Mouse (Mus musculus): ENCODE data around the gene Exoc3l4. TPM values are rescaled to one million over a fixed set of nuclear protein-coding genes. Genes with fewer than 3 reads are reported as not detected.

Gene Exoc3l4
- 10.8 and 10.9 TPM in 2 replicates for polyA plus RNA-seq (2014; fragmentation: Nextera tagmentation; extraction: Ambion mirVana)

DNA sequence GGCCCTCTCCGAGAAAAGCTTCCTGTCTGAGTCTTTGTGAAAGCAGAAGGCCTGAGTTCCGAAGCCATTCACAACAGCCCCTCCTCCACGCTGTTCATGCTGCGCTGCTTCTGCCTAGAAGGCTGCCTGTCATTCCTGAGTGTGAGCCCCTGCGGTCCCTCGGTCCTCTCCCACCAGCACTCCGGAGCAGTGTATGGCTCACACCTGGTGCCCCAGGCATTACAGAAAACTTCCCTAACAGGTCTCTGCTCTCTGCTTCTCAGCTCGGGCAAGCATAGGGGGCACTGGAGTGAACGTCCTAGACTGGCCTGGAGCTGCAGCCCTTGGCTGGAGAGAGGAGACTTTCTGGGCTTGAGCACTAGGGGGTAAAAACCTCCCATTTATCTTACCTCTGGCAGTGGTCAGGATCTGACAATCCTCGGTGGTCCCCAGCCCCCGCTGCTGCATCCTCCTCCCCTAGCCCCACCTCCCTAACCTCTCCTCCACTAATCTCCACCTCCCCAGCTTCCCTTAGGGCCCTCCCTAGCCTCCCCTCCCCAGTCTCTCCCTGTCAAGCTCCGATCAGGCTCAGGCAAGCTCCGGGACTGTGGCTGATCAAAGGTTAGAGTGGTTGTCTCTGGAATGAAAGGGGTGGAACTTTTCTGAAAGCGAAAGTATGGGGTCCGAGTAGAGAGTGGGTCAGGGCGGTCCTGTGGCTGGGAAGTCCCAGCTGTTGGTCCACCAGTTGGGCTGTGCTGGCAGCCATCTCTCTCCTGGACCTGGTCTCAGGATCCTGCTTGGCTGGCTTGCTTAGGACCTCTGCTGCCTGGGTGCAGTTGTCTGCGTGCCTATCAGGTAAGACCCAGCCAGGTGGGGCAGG lies at the start of gene Exoc3l4:
Exoc3l4 (plus strand) TSS at position 97 of the 859 bp plus-strand sequence.
- 3% methylated on average over 17 of the region's 17 CpGs for WGBS
- ATAC-seq (ENCODE audit: low FRiP score, low TSS enrichment) = peak; percentile 66
- peaks cover 26% of the 10 kb centered on the region for H3K4me1 ChIP-seq (ENCODE audit: control insufficient read depth, insufficient read depth, low read length)
- peak within 1 kb of the TSS; percentile 48; the same call in 1 of the 2 replicates for H3K27ac ChIP-seq (ENCODE audit: low read depth, low read length)
- peak within 1 kb of the TSS; percentile 29 for H3K4me3 ChIP-seq (ENCODE audit: low read length)
- H3K4me2 ChIP-seq (replicated peaks; ENCODE audit: low read depth, low read length) = peak within 1 kb of the TSS; percentile 50
- H3K27me3 ChIP-seq (ENCODE audit: control insufficient read depth, insufficient read depth, low read length) = peaks cover 14% of the 10 kb centered on the region
- no peaks in the 10 kb centered on the region for H3K36me3 ChIP-seq (ENCODE audit: control insufficient read depth, insufficient read depth, low read length)
- H3K9ac ChIP-seq (ENCODE audit: low read depth, low read length) = peak within 1 kb of the TSS; percentile 0; the same call in 1 of the 2 replicates
- no peaks in the 10 kb centered on the region for H3K9me3 ChIP-seq (ENCODE audit: control insufficient read depth, low read length)

DNA sequence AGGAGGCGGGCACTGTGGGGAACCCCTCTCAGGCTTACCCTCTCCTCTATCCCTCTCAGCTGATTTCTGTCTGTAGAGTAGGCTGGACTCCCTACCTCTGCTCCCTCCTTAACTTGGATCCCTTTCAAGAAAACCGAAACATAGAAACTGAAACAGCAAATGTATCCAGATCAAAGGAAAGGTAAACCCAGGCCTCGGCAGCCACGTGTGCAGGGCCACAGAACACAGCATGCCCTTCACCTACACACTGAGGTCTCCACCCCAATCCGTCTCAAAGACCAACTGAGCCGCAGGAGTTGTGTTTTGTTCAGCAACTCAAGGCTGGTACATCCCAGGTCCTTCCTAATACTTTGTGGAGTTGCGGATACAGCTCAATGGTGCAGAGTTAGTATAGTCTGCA lies 49.8 kb upstream of the Exoc3l4 start:
- Histone ChIP-seq H3K4me1 (ENCODE audit: control insufficient read depth, insufficient read depth, low read length) (peaks cover 29% of the 10 kb centered on the region), H3K9me3 (ENCODE audit: control insufficient read depth, low read length) (no peaks in the 10 kb centered on the region), H3K9ac (ENCODE audit: low read depth, low read length) (no peak overlapping the region), H3K4me2 (replicated peaks; ENCODE audit: low read depth, low read length) (no peak overlapping the region), H3K27ac (ENCODE audit: low read depth, low read length) (no peak overlapping the region), H3K36me3 (ENCODE audit: control insufficient read depth, insufficient read depth, low read length) (no peaks in the 10 kb centered on the region), H3K4me3 (ENCODE audit: low read length) (no peak overlapping the region), H3K27me3 (ENCODE audit: control insufficient read depth, insufficient read depth, low read length) (no peaks in the 10 kb centered on the region)
- no peak for ATAC-seq (ENCODE audit: low FRiP score, low TSS enrichment)
- WGBS = 79% methylated on average over 7 of the region's 7 CpGs

DNA sequence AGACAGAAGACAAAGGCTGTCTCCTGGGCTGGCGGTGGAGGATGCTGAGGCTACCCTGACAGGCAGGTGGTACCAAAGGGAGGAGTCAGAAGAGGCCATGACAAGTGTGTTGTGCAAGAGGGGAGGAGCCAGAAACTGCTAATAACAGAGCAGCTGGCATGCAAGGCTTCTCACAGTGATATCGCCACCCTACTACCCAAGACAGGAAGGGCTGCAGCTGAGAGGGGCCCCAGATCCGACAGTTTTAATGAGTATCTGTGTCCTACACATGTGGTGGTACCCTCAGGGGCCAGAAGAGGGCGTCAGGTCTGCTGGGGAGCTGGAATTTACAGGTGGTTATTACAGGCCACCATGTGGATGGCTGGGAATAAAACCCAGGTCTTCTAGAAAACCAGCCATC lies 46.6 kb upstream of the Exoc3l4 start:
- Histone ChIP-seq H3K9ac (ENCODE audit: low read depth, low read length) (no peak overlapping the region), H3K4me1 (ENCODE audit: control insufficient read depth, insufficient read depth, low read length) (peaks cover 25% of the 10 kb centered on the region), H3K27ac (ENCODE audit: low read depth, low read length) (no peak overlapping the region), H3K9me3 (ENCODE audit: control insufficient read depth, low read length) (no peaks in the 10 kb centered on the region), H3K4me2 (replicated peaks; ENCODE audit: low read depth, low read length) (no peak overlapping the region), H3K36me3 (ENCODE audit: control insufficient read depth, insufficient read depth, low read length) (no peaks in the 10 kb centered on the region), H3K27me3 (ENCODE audit: control insufficient read depth, insufficient read depth, low read length) (no peaks in the 10 kb centered on the region), H3K4me3 (ENCODE audit: low read length) (no peak overlapping the region)
- 62% methylated on average over 4 of the region's 4 CpGs for WGBS
- ATAC-seq (ENCODE audit: low FRiP score, low TSS enrichment) = no peak

DNA sequence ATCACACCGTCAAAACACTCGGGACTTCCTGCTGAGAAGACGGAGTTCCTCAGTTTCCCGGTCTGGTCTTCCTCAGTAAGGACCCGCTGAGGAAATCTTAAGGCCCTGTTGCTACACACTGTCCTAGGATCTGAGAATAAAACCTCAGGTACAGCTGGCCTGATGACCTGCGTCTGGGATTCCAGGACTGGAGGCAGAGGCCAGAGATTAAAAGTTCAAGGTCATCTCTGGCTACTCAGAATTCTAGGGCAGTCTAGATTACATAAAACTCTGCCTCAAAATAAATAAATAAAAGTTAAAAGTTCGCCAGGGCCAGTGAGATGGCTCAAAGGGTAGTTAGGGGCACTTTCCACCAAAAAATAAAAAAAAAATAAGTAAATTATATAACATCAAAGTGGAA lies 44.9 kb upstream of the Exoc3l4 start:
- no peaks in the 10 kb centered on the region for H3K27me3 ChIP-seq (ENCODE audit: control insufficient read depth, insufficient read depth, low read length)
- WGBS = 83% methylated on average over 7 of the region's 7 CpGs
- H3K27ac ChIP-seq (ENCODE audit: low read depth, low read length) = no peak overlapping the region
- H3K4me3 ChIP-seq (ENCODE audit: low read length) = no peak overlapping the region
- peaks cover 36% of the 10 kb centered on the region for H3K4me1 ChIP-seq (ENCODE audit: control insufficient read depth, insufficient read depth, low read length)
- no peaks in the 10 kb centered on the region for H3K9me3 ChIP-seq (ENCODE audit: control insufficient read depth, low read length)
- no peak overlapping the region for H3K9ac ChIP-seq (ENCODE audit: low read depth, low read length)
- H3K4me2 ChIP-seq (replicated peaks; ENCODE audit: low read depth, low read length) = no peak overlapping the region
- ATAC-seq (ENCODE audit: low FRiP score, low TSS enrichment) = no peak
- no peaks in the 10 kb centered on the region for H3K36me3 ChIP-seq (ENCODE audit: control insufficient read depth, insufficient read depth, low read length)

DNA sequence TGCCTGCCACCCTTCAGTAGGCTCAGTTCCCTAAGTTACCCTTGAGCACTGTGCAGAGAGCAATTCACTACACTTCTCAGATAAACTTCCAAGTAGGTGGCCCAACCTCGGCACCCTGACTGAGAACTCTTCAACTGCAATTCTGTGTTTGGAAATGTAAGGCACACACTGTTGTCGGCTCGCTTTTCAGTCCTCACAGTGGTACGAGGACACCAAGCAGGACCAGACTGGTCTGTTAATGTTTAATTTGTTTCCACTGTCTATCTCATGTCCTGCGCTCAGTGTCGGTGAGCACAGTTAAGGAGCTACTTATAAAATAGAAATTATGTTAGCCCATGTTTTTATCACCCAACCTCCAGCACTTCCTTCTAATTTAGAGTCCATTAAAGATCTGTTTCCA lies 43.4 kb upstream of the Exoc3l4 start:
- Histone ChIP-seq H3K27ac (ENCODE audit: low read depth, low read length) (no peak overlapping the region), H3K9me3 (ENCODE audit: control insufficient read depth, low read length) (no peaks in the 10 kb centered on the region), H3K27me3 (ENCODE audit: control insufficient read depth, insufficient read depth, low read length) (no peaks in the 10 kb centered on the region), H3K9ac (ENCODE audit: low read depth, low read length) (no peak overlapping the region), H3K36me3 (ENCODE audit: control insufficient read depth, insufficient read depth, low read length) (no peaks in the 10 kb centered on the region), H3K4me3 (ENCODE audit: low read length) (no peak overlapping the region), H3K4me1 (ENCODE audit: control insufficient read depth, insufficient read depth, low read length) (peaks cover 33% of the 10 kb centered on the region), H3K4me2 (replicated peaks; ENCODE audit: low read depth, low read length) (no peak overlapping the region)
- no peak for ATAC-seq (ENCODE audit: low FRiP score, low TSS enrichment)
- WGBS = 66% methylated on average over 6 of the region's 6 CpGs

DNA sequence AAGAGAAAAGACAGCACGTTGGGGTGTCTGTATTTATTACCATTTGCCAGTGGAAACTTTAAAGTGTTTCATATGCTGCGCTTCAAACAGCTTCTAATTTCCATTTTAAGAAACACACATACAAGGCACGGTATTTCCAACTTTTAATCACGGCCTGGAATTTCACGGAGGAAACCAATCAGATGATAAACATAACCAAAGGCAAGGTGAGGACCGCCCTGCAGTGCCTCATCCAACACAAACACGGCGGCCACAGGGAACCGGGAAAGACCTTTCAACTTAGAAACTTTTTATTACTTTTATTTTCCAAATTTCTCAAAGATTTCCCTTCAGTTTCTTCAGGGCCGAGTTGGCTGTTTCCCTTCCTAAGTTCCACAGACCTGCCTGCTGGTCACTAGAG lies 42.1 kb upstream of the Exoc3l4 start:
- 59% methylated on average over 10 of the region's 10 CpGs for WGBS
- H3K27me3 ChIP-seq (ENCODE audit: control insufficient read depth, insufficient read depth, low read length) = no peaks in the 10 kb centered on the region
- peaks cover 25% of the 10 kb centered on the region for H3K4me1 ChIP-seq (ENCODE audit: control insufficient read depth, insufficient read depth, low read length)
- no peaks in the 10 kb centered on the region for H3K9me3 ChIP-seq (ENCODE audit: control insufficient read depth, low read length)
- peak overlapping the region; percentile 2; the same call in 1 of the 2 replicates for H3K4me3 ChIP-seq (ENCODE audit: low read length)
- H3K36me3 ChIP-seq (ENCODE audit: control insufficient read depth, insufficient read depth, low read length) = no peaks in the 10 kb centered on the region
- H3K9ac ChIP-seq (ENCODE audit: low read depth, low read length) = no peak overlapping the region
- H3K27ac ChIP-seq (ENCODE audit: low read depth, low read length) = no peak overlapping the region
- no peak for ATAC-seq (ENCODE audit: low FRiP score, low TSS enrichment)
- peak overlapping the region; percentile 89 for H3K4me2 ChIP-seq (replicated peaks; ENCODE audit: low read depth, low read length)

DNA sequence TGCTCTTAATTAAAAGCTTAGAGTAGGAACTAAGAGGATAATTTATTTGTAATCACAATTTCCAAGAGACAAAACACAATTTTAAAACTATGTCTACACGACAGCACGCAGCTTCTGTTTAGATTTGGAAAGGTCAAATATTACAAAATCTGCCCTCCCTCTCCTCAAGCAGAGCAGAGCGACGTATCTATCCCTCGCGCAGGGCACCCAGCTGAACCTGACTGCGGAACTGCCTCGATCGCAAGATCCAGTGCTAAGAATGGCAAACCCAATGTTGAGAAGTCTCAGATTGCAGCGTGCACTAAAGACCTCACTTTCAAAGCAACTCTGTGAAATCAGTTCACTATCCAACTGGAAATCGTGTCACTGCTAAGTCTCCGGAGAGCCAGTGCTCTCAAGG lies 41.3 kb upstream of the Exoc3l4 start:
- no peak for ATAC-seq (ENCODE audit: low FRiP score, low TSS enrichment)
- no peak overlapping the region for H3K27ac ChIP-seq (ENCODE audit: low read depth, low read length)
- peak overlapping the region; percentile 94; the same call in 1 of the 2 replicates for H3K9ac ChIP-seq (ENCODE audit: low read depth, low read length)
- H3K36me3 ChIP-seq (ENCODE audit: control insufficient read depth, insufficient read depth, low read length) = no peaks in the 10 kb centered on the region
- no peaks in the 10 kb centered on the region for H3K27me3 ChIP-seq (ENCODE audit: control insufficient read depth, insufficient read depth, low read length)
- H3K4me1 ChIP-seq (ENCODE audit: control insufficient read depth, insufficient read depth, low read length) = peaks cover 25% of the 10 kb centered on the region
- H3K4me2 ChIP-seq (replicated peaks; ENCODE audit: low read depth, low read length) = peak overlapping the region; percentile 89
- no peaks in the 10 kb centered on the region for H3K9me3 ChIP-seq (ENCODE audit: control insufficient read depth, low read length)
- H3K4me3 ChIP-seq (ENCODE audit: low read length) = peak overlapping the region; percentile 100
- WGBS = 45% methylated on average over 12 of the region's 12 CpGs

DNA sequence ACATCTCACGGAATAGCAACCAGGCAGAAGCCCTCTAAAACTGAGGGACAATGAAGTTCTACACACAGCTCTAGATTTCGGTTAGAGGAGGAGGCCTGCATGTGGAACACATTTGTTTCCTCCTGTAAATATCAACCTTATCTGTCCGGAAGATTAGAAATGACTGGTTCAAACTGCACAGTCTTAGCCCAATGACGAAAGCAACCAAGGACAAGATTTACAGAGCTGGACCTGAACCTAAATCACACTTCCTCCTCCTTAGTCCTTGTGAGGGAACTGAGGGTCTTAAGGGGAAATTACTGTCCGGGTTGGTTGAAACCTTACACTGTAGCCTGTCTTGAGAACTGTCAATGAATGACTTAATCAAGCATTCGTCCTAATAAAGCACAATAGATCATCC lies 40.8 kb upstream of the Exoc3l4 start:
- ATAC-seq (ENCODE audit: low FRiP score, low TSS enrichment) = no peak
- Histone ChIP-seq H3K9ac (ENCODE audit: low read depth, low read length) (peak overlapping the region; percentile 94), H3K9me3 (ENCODE audit: control insufficient read depth, low read length) (no peaks in the 10 kb centered on the region), H3K4me1 (ENCODE audit: control insufficient read depth, insufficient read depth, low read length) (peaks cover 25% of the 10 kb centered on the region), H3K27ac (ENCODE audit: low read depth, low read length) (no peak overlapping the region; the same call in 1 of the 2 replicates), H3K4me2 (replicated peaks; ENCODE audit: low read depth, low read length) (peak overlapping the region; percentile 89), H3K27me3 (ENCODE audit: control insufficient read depth, insufficient read depth, low read length) (no peaks in the 10 kb centered on the region), H3K4me3 (ENCODE audit: low read length) (peak overlapping the region; percentile 100), H3K36me3 (ENCODE audit: control insufficient read depth, insufficient read depth, low read length) (no peaks in the 10 kb centered on the region)
- WGBS = 13% methylated on average over 6 of the region's 6 CpGs

DNA sequence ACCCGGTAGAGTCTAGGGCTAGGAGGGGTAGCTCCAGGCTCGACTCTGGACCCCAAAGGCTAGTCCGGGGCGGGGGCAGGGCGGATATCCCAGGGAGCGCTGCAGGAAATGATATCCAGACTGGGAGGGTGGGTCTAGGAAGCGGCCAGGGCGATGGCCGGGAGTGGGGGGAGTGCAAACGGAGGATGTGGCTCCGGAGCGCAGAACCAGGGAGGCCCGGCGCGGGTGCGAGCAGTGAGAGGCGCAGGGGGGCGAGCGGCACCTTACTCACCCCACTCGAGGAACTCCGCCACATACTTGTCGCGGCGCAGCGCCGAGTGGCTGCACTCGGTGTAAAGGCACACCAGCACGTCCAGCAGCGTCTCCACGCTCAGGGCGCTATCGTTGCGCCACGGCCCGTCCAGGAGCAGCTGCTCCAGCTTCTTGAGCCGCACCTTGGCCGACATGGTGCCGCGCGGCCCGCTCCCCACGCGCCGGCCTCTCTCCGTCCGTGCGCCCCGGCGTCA lies 39.9 kb upstream of the Exoc3l4 start:
- Histone ChIP-seq H3K27me3 (ENCODE audit: control insufficient read depth, insufficient read depth, low read length) (no peaks in the 10 kb centered on the region), H3K4me1 (ENCODE audit: control insufficient read depth, insufficient read depth, low read length) (peaks cover 25% of the 10 kb centered on the region), H3K4me2 (replicated peaks; ENCODE audit: low read depth, low read length) (peak overlapping the region; percentile 89), H3K27ac (ENCODE audit: low read depth, low read length) (peak overlapping the region; percentile 92), H3K9ac (ENCODE audit: low read depth, low read length) (peak overlapping the region; percentile 94), H3K9me3 (ENCODE audit: control insufficient read depth, low read length) (no peaks in the 10 kb centered on the region), H3K36me3 (ENCODE audit: control insufficient read depth, insufficient read depth, low read length) (no peaks in the 10 kb centered on the region), H3K4me3 (ENCODE audit: low read length) (peak overlapping the region; percentile 100)
- WGBS = under 1% methylated on average over 43 of the region's 49 CpGs
- ATAC-seq (ENCODE audit: low FRiP score, low TSS enrichment) = peak; percentile 43; the same call in 1 of the 2 replicates

All from kidney, embryonic 14.5 days (tissue).